Mouse (Mus musculus): ENCODE measurements around the gene Prdm11. TPM values are rescaled to one million over a fixed set of nuclear protein-coding genes. Genes with fewer than 3 reads are reported as not detected.

Prdm11 gene
- polyA plus RNA-seq, 1 experiment from 2014 or later = 8.0 TPM

- no peak for ATAC-seq (ENCODE audit: insufficient number of reproducible peaks, insufficient read depth, low FRiP score, low read depth)
- Histone ChIP-seq H3K4me2 (replicated peaks; ENCODE audit: low read depth, low read length) (no peak overlapping the region), H3K27ac (ENCODE audit: low read length) (no peak overlapping the region), H3K27me3 (ENCODE audit: control insufficient read depth, insufficient read depth, low read length) (no peaks in the 10 kb centered on the region), H3K9ac (replicated peaks; ENCODE audit: low read depth, low read length) (no peak overlapping the region), H3K4me1 (ENCODE audit: control insufficient read depth, insufficient read depth, low read length) (0 out of 2 replicates have a peak, but pooled peaks cover 2% of the 10 kb centered on the region), H3K36me3 (ENCODE audit: control insufficient read depth, insufficient read depth, low read length) (no peaks in the 10 kb centered on the region), H3K9me3 (ENCODE audit: control insufficient read depth, low read depth, low read length) (no peaks in the 10 kb centered on the region), H3K4me3 (ENCODE audit: low read depth, low read length) (no peak overlapping the region)
- WGBS = 26% methylated on average over 1 of the region's 1 CpGs
These were observed 5.9 kb upstream of the Prdm11 start for GRCm38 (mm10) chr2:93051873-93052272.

GRCm38 (mm10) chr2:93048601-93049323 lies 2.8 kb upstream of the Prdm11 start:
- 44% methylated on average over 6 of the region's 6 CpGs for WGBS
- no peak for ATAC-seq (ENCODE audit: insufficient number of reproducible peaks, insufficient read depth, low FRiP score, low read depth)

GRCm38 (mm10) chr2:93047491-93048050 lies 1.6 kb upstream of the Prdm11 start:
- no peak overlapping the region for H3K9ac ChIP-seq (replicated peaks; ENCODE audit: low read depth, low read length)
- 88% methylated on average over 7 of the region's 7 CpGs for WGBS
- peaks cover 6% of the 10 kb centered on the region; the same call in 1 of the 2 replicates for H3K36me3 ChIP-seq (ENCODE audit: control insufficient read depth, insufficient read depth, low read length)
- H3K27me3 ChIP-seq (ENCODE audit: control insufficient read depth, insufficient read depth, low read length) = no peaks in the 10 kb centered on the region
- no peaks in the 10 kb centered on the region for H3K9me3 ChIP-seq (ENCODE audit: control insufficient read depth, low read depth, low read length)
- peaks cover 16% of the 10 kb centered on the region for H3K4me1 ChIP-seq (ENCODE audit: control insufficient read depth, insufficient read depth, low read length)
- ATAC-seq (ENCODE audit: insufficient number of reproducible peaks, insufficient read depth, low FRiP score, low read depth) = no peak
- no peak overlapping the region for H3K4me3 ChIP-seq (ENCODE audit: low read depth, low read length)
- H3K4me2 ChIP-seq (replicated peaks; ENCODE audit: low read depth, low read length) = no peak overlapping the region
- no peak overlapping the region for H3K27ac ChIP-seq (ENCODE audit: low read length)

More at GRCm38 (mm10) chr2:93048601-93049323, 2.8 kb upstream of the Prdm11 start:
- Histone ChIP-seq H3K9me3 (ENCODE audit: control insufficient read depth, low read depth, low read length) (no peaks in the 10 kb centered on the region), H3K27me3 (ENCODE audit: control insufficient read depth, insufficient read depth, low read length) (no peaks in the 10 kb centered on the region), H3K36me3 (ENCODE audit: control insufficient read depth, insufficient read depth, low read length) (no peaks in the 10 kb centered on the region), H3K4me1 (ENCODE audit: control insufficient read depth, insufficient read depth, low read length) (peaks cover 16% of the 10 kb centered on the region), H3K4me2 (replicated peaks; ENCODE audit: low read depth, low read length) (no peak overlapping the region), H3K27ac (ENCODE audit: low read length) (no peak overlapping the region), H3K4me3 (ENCODE audit: low read depth, low read length) (no peak overlapping the region), H3K9ac (replicated peaks; ENCODE audit: low read depth, low read length) (no peak overlapping the region)

- H3K27me3 ChIP-seq (ENCODE audit: control insufficient read depth, insufficient read depth, low read length) = no peaks in the 10 kb centered on the region
- no peak overlapping the region for H3K4me3 ChIP-seq (ENCODE audit: low read depth, low read length)
- WGBS = 73% methylated on average over 6 of the region's 6 CpGs
- H3K27ac ChIP-seq (ENCODE audit: low read length) = no peak overlapping the region
- no peaks in the 10 kb centered on the region for H3K9me3 ChIP-seq (ENCODE audit: control insufficient read depth, low read depth, low read length)
- no peak for ATAC-seq (ENCODE audit: insufficient number of reproducible peaks, insufficient read depth, low FRiP score, low read depth)
- no peak overlapping the region for H3K4me2 ChIP-seq (replicated peaks; ENCODE audit: low read depth, low read length)
- peaks cover 17% of the 10 kb centered on the region for H3K4me1 ChIP-seq (ENCODE audit: control insufficient read depth, insufficient read depth, low read length)
- H3K36me3 ChIP-seq (ENCODE audit: control insufficient read depth, insufficient read depth, low read length) = peaks cover 6% of the 10 kb centered on the region; the same call in 1 of the 2 replicates
- H3K9ac ChIP-seq (replicated peaks; ENCODE audit: low read depth, low read length) = no peak overlapping the region
These were observed 1.1 kb upstream of the Prdm11 start for GRCm38 (mm10) chr2:93047036-93047435.

- Histone ChIP-seq H3K9ac (replicated peaks; ENCODE audit: low read depth, low read length) (peak overlapping the region; percentile 97), H3K27ac (ENCODE audit: low read length) (peak overlapping the region; percentile 95), H3K4me2 (replicated peaks; ENCODE audit: low read depth, low read length) (peak overlapping the region; percentile 59), H3K36me3 (ENCODE audit: control insufficient read depth, insufficient read depth, low read length) (peaks cover 6% of the 10 kb centered on the region; the same call in 1 of the 2 replicates), H3K4me1 (ENCODE audit: control insufficient read depth, insufficient read depth, low read length) (peaks cover 23% of the 10 kb centered on the region), H3K9me3 (ENCODE audit: control insufficient read depth, low read depth, low read length) (no peaks in the 10 kb centered on the region), H3K27me3 (ENCODE audit: control insufficient read depth, insufficient read depth, low read length) (no peaks in the 10 kb centered on the region), H3K4me3 (ENCODE audit: low read depth, low read length) (peak overlapping the region; percentile 73)
- no peak for ATAC-seq (ENCODE audit: insufficient number of reproducible peaks, insufficient read depth, low FRiP score, low read depth)
- 13% methylated on average over 5 of the region's 5 CpGs for WGBS
These were observed 505 bp upstream of the Prdm11 start for GRCm38 (mm10) chr2:93046509-93046835.

GRCm38 (mm10) chr2:93045129-93045817 lies 694 bp downstream of the Prdm11 start:
- Histone ChIP-seq H3K4me1 (ENCODE audit: control insufficient read depth, insufficient read depth, low read length) (peaks cover 33% of the 10 kb centered on the region), H3K27ac (ENCODE audit: low read length) (peak overlapping the region; percentile 95), H3K9ac (replicated peaks; ENCODE audit: low read depth, low read length) (peak overlapping the region; percentile 97), H3K27me3 (ENCODE audit: control insufficient read depth, insufficient read depth, low read length) (no peaks in the 10 kb centered on the region), H3K9me3 (ENCODE audit: control insufficient read depth, low read depth, low read length) (no peaks in the 10 kb centered on the region), H3K36me3 (ENCODE audit: control insufficient read depth, insufficient read depth, low read length) (peaks cover 6% of the 10 kb centered on the region; the same call in 1 of the 2 replicates), H3K4me2 (replicated peaks; ENCODE audit: low read depth, low read length) (peak overlapping the region; percentile 59), H3K4me3 (ENCODE audit: low read depth, low read length) (peak overlapping the region; percentile 73)
- peak; percentile 94 for ATAC-seq (ENCODE audit: insufficient number of reproducible peaks, insufficient read depth, low FRiP score, low read depth)
- 0% methylated on average over 34 of the region's 55 CpGs for WGBS

GRCm38 (mm10) chr2:93043449-93044157 lies 2.4 kb downstream of the Prdm11 start:
- H3K9me3 ChIP-seq (ENCODE audit: control insufficient read depth, low read depth, low read length) = no peaks in the 10 kb centered on the region
- H3K36me3 ChIP-seq (ENCODE audit: control insufficient read depth, insufficient read depth, low read length) = peaks cover 6% of the 10 kb centered on the region; the same call in 1 of the 2 replicates
- WGBS = 77% methylated on average over 3 of the region's 3 CpGs
- H3K4me1 ChIP-seq (ENCODE audit: control insufficient read depth, insufficient read depth, low read length) = peaks cover 33% of the 10 kb centered on the region
- no peak overlapping the region for H3K4me2 ChIP-seq (replicated peaks; ENCODE audit: low read depth, low read length)
- H3K27me3 ChIP-seq (ENCODE audit: control insufficient read depth, insufficient read depth, low read length) = no peaks in the 10 kb centered on the region
- no peak overlapping the region for H3K4me3 ChIP-seq (ENCODE audit: low read depth, low read length)
- no peak overlapping the region for H3K27ac ChIP-seq (ENCODE audit: low read length)
- no peak for ATAC-seq (ENCODE audit: insufficient number of reproducible peaks, insufficient read depth, low FRiP score, low read depth)
- no peak overlapping the region for H3K9ac ChIP-seq (replicated peaks; ENCODE audit: low read depth, low read length)

GRCm38 (mm10) chr2:93041470-93041869 lies 4.5 kb downstream of the Prdm11 start:
- no peak for ATAC-seq (ENCODE audit: insufficient number of reproducible peaks, insufficient read depth, low FRiP score, low read depth)
- Histone ChIP-seq H3K4me2 (replicated peaks; ENCODE audit: low read depth, low read length) (no peak overlapping the region), H3K36me3 (ENCODE audit: control insufficient read depth, insufficient read depth, low read length) (peaks cover 6% of the 10 kb centered on the region; the same call in 1 of the 2 replicates), H3K9ac (replicated peaks; ENCODE audit: low read depth, low read length) (no peak overlapping the region), H3K27me3 (ENCODE audit: control insufficient read depth, insufficient read depth, low read length) (no peaks in the 10 kb centered on the region), H3K9me3 (ENCODE audit: control insufficient read depth, low read depth, low read length) (no peaks in the 10 kb centered on the region), H3K4me3 (ENCODE audit: low read depth, low read length) (no peak overlapping the region), H3K27ac (ENCODE audit: low read length) (peak overlapping the region; percentile 80), H3K4me1 (ENCODE audit: control insufficient read depth, insufficient read depth, low read length) (peaks cover 42% of the 10 kb centered on the region)
- 40% methylated on average over 6 of the region's 6 CpGs for WGBS
